Mouse (Mus musculus) C2C12 (cell line): ENCODE data around the gene Gk5.

Experiments used
- CEBPB ChIP-seq: IDR thresholded peaks from one replicate; pipeline ENCODE4 v1.6.1; 2011; ENCODE audit warnings: low read depth, mild to moderate bottlenecking, control low read depth, moderate library complexity
- CTCF ChIP-seq: IDR thresholded peaks from one replicate; pipeline ENCODE4 v1.5.1; 2011; ENCODE audit not compliant: control insufficient read depth, insufficient read depth, insufficient read length
- MAX ChIP-seq: IDR thresholded peaks from one replicate; pipeline ENCODE4 v1.6.1; 2011; ENCODE audit warnings: mild to moderate bottlenecking, control low read depth
- MYOD1 ChIP-seq: IDR thresholded peaks from one replicate; pipeline ENCODE4 v1.6.1; 2011; ENCODE audit warnings: low read depth; ENCODE audit not compliant: control insufficient read depth, insufficient read length
- MYOG ChIP-seq: IDR thresholded peaks from one replicate; pipeline ENCODE4 v1.6.1; 2011; ENCODE audit not compliant: control insufficient read depth, insufficient read length; ENCODE audit errors: extremely low read depth
- USF1 ChIP-seq: IDR thresholded peaks from one replicate; pipeline ENCODE4 v1.6.1; 2011; ENCODE audit warnings: low read depth, mild to moderate bottlenecking, control low read depth, moderate library complexity

GRCm38 (mm10) chr9:96160767-96161166 is 41.6 kb downstream of the Gk5 start:
- TF ChIP-seq CTCF (no peak), USF1 (no peak), MAX (no peak), MYOD1 (no peak), CEBPB (no peak), MYOG (no peak)
